Mouse (Mus musculus): ENCODE results near the gene Ccdc124. TPM values are rescaled to one million over a fixed set of nuclear protein-coding genes. Genes with fewer than 3 reads are reported as not detected.

The Ccdc124 gene
- polyA plus RNA-seq (2012; rRNA removed) (49.2 and 58.9 TPM in 2 replicates), polyA plus RNA-seq (2014; fragmentation: Nextera tagmentation; extraction: Ambion mirVana) (96.2 and 97.2 TPM in 2 replicates)

- 1% methylated on average over 41 of the region's 46 CpGs for WGBS
- Histone ChIP-seq H3K4me3 (replicated peaks; ENCODE audit: low read length) (peak within 1 kb of the TSS; percentile 80), H3K27me3 (ENCODE audit: control insufficient read depth, insufficient read depth, low read length) (no peaks in the 10 kb centered on the region), H3K36me3 (ENCODE audit: control insufficient read depth, insufficient read depth, low read length) (no peaks in the 10 kb centered on the region), H3K4me2 (replicated peaks; ENCODE audit: low read depth, low read length, severe bottlenecking) (peak within 1 kb of the TSS; percentile 94), H3K4me1 (ENCODE audit: control insufficient read depth, insufficient read depth, low read length) (peaks cover 9% of the 10 kb centered on the region), H3K27ac (replicated peaks; ENCODE audit: low read depth, low read length) (peak within 1 kb of the TSS; percentile 91), H3K9ac (ENCODE audit: low read depth, low read length, severe bottlenecking) (peak within 1 kb of the TSS; percentile 71), H3K9me3 (ENCODE audit: control insufficient read depth, low read length) (no peaks in the 10 kb centered on the region)
- ATAC-seq (ENCODE audit: low FRiP score, low read depth), result peak; percentile 92
- peak; percentile 48; the same call in 1 of the 2 replicates for TF ChIP-seq POLR2A (IDR thresholded peaks at IDR 0.05; ENCODE audit: borderline replicate concordance, extremely low read depth, insufficient read depth, insufficient read length)
- peak; percentile 95 for DNase-seq (ENCODE audit: low spot score)
These were observed at the start of gene Ccdc124 for GRCm38 (mm10) chr8:70873364-70873985. Gene Ccdc124 (minus strand): TSS chr8:70873935.

- Histone ChIP-seq H3K4me2 (replicated peaks; ENCODE audit: low read depth, low read length, severe bottlenecking) (no peak overlapping the region), H3K9ac (ENCODE audit: low read depth, low read length, severe bottlenecking) (no peak overlapping the region), H3K9me3 (ENCODE audit: control insufficient read depth, low read length) (no peaks in the 10 kb centered on the region), H3K36me3 (ENCODE audit: control insufficient read depth, insufficient read depth, low read length) (peaks cover 50% of the 10 kb centered on the region), H3K27me3 (ENCODE audit: control insufficient read depth, insufficient read depth, low read length) (no peaks in the 10 kb centered on the region), H3K4me3 (replicated peaks; ENCODE audit: low read length) (no peak overlapping the region), H3K27ac (replicated peaks; ENCODE audit: low read depth, low read length) (no peak overlapping the region), H3K4me1 (ENCODE audit: control insufficient read depth, insufficient read depth, low read length) (no peaks in the 10 kb centered on the region)
- ATAC-seq (ENCODE audit: low FRiP score, low read depth) (no peak), DNase-seq (ENCODE audit: low spot score) (no peak)
- WGBS, result 88% methylated on average over 9 of the region's 9 CpGs
- no peak for TF ChIP-seq POLR2A (IDR thresholded peaks at IDR 0.05; ENCODE audit: borderline replicate concordance, extremely low read depth, insufficient read depth, insufficient read length)
These were observed 46.6 kb upstream of the Ccdc124 start for GRCm38 (mm10) chr8:70920049-70920922.

DNA sequence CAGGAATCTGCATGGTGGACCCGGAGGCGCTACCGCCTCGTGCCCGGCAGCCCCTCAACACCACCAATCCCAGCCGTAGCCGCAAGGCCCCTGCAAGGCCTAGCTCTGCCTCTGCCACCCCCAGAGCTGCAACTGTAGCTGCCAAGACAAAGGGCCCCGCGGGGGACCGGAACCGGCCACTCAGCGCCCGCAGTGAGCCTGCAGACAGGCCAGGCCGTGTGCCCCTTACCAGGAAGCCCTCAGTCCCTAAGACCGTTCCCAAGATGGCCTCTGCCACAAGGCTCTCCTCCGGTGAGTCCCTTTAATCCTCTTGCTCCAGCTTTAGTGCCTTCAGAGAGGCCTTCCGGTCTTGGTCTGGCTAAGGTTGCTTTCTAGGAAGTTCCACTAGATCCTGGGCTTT lies 41.0 kb upstream of the Ccdc124 start:
- Histone ChIP-seq H3K4me1 (ENCODE audit: control insufficient read depth, insufficient read depth, low read length) (no peaks in the 10 kb centered on the region), H3K36me3 (ENCODE audit: control insufficient read depth, insufficient read depth, low read length) (peaks cover 83% of the 10 kb centered on the region), H3K27me3 (ENCODE audit: control insufficient read depth, insufficient read depth, low read length) (no peaks in the 10 kb centered on the region), H3K9me3 (ENCODE audit: control insufficient read depth, low read length) (no peaks in the 10 kb centered on the region), H3K9ac (ENCODE audit: low read depth, low read length, severe bottlenecking) (0 out of 2 replicates have a peak overlapping the region, but pooled peaks have one; percentile 12), H3K4me2 (replicated peaks; ENCODE audit: low read depth, low read length, severe bottlenecking) (no peak overlapping the region), H3K4me3 (replicated peaks; ENCODE audit: low read length) (no peak overlapping the region), H3K27ac (replicated peaks; ENCODE audit: low read depth, low read length) (no peak overlapping the region)
- no peak for TF ChIP-seq POLR2A (IDR thresholded peaks at IDR 0.05; ENCODE audit: borderline replicate concordance, extremely low read depth, insufficient read depth, insufficient read length)
- ATAC-seq (ENCODE audit: low FRiP score, low read depth) (no peak), DNase-seq (ENCODE audit: low spot score) (no peak)
- 94% methylated on average over 17 of the region's 17 CpGs for WGBS

- Histone ChIP-seq H3K4me2 (replicated peaks; ENCODE audit: low read depth, low read length, severe bottlenecking) (no peak overlapping the region), H3K4me1 (ENCODE audit: control insufficient read depth, insufficient read depth, low read length) (no peaks in the 10 kb centered on the region), H3K4me3 (replicated peaks; ENCODE audit: low read length) (no peak overlapping the region), H3K36me3 (ENCODE audit: control insufficient read depth, insufficient read depth, low read length) (peaks cover 76% of the 10 kb centered on the region), H3K9me3 (ENCODE audit: control insufficient read depth, low read length) (no peaks in the 10 kb centered on the region), H3K27ac (replicated peaks; ENCODE audit: low read depth, low read length) (no peak overlapping the region), H3K27me3 (ENCODE audit: control insufficient read depth, insufficient read depth, low read length) (no peaks in the 10 kb centered on the region), H3K9ac (ENCODE audit: low read depth, low read length, severe bottlenecking) (no peak overlapping the region)
- WGBS, result 94% methylated on average over 26 of the region's 26 CpGs
- ATAC-seq (ENCODE audit: low FRiP score, low read depth) (no peak), DNase-seq (ENCODE audit: low spot score) (no peak)
- no peak for TF ChIP-seq POLR2A (IDR thresholded peaks at IDR 0.05; ENCODE audit: borderline replicate concordance, extremely low read depth, insufficient read depth, insufficient read length)
These were observed 39.8 kb upstream of the Ccdc124 start for GRCm38 (mm10) chr8:70913523-70913922.

DNA sequence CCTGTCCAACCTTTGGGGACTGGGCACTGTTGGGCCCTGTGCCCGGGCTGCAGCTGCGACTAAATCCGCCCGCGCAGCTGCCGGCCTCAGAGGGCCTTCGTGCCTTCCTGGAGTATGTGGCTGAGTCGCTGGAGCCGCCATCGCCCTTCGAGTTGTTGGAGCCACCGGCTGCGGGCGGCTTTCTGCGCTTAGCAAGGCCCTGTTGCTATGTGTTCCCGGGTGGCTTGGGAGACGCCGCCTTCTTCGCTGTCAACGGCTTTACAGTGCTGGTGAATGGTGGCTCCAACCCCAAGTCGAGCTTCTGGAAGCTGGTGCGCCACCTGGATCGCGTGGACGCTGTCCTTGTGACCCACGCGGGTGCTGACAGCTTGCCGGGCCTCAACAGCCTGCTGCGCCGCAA lies 39.2 kb upstream of the Ccdc124 start:
- peaks cover 71% of the 10 kb centered on the region for H3K36me3 ChIP-seq (ENCODE audit: control insufficient read depth, insufficient read depth, low read length)
- no peak for DNase-seq (ENCODE audit: low spot score)

More for the DNA sequence above, 39.2 kb upstream of the Ccdc124 start:
- Histone ChIP-seq H3K4me3 (replicated peaks; ENCODE audit: low read length) (no peak overlapping the region), H3K27ac (replicated peaks; ENCODE audit: low read depth, low read length) (no peak overlapping the region), H3K9me3 (ENCODE audit: control insufficient read depth, low read length) (no peaks in the 10 kb centered on the region), H3K9ac (ENCODE audit: low read depth, low read length, severe bottlenecking) (no peak overlapping the region), H3K4me1 (ENCODE audit: control insufficient read depth, insufficient read depth, low read length) (no peaks in the 10 kb centered on the region), H3K27me3 (ENCODE audit: control insufficient read depth, insufficient read depth, low read length) (no peaks in the 10 kb centered on the region), H3K4me2 (replicated peaks; ENCODE audit: low read depth, low read length, severe bottlenecking) (no peak overlapping the region)
- no peak for TF ChIP-seq POLR2A (IDR thresholded peaks at IDR 0.05; ENCODE audit: borderline replicate concordance, extremely low read depth, insufficient read depth, insufficient read length)
- ATAC-seq (ENCODE audit: low FRiP score, low read depth), result no peak
- 93% methylated on average over 29 of the region's 30 CpGs for WGBS
